15 mouse cellular contexts compared by ENCODE assay signal in the genomic region with DNA sequence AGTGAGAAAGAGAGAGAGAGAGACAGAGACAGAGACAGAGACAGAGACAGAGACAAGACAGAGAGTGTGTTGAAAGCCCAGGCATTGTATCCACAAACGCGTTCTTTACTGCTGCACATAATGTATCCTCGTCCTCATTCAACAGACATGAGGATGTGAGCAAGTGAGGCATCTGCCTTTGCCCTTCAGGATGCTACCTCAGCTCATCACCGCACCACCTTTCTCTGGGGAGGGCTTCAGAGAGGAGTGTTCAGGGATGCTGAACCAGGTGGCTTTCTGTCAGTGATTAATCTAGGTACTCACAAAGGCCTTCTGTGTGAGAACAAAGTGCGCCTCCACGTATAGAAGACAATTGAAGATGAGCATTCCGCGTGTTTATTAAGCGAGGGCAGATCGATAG.
"Had no signal": no experiment of that assay in that cellular context is flagged by ENCODE, and none has a peak within 500 bp of the region (broad histone marks: within the 10 kb centered on the region; RNA-seq: fewer than 3 reads in every experiment).

No protein-coding gene starts in this region.

- H3K9ac ChIP-seq: liver, embryonic 12.5 days; liver, embryonic 14.5 days; lung, embryonic 14.5 days; midbrain, embryonic 13.5 days; midbrain, embryonic 15.5 days; stomach, embryonic 15.5 days had no signal

- H3K27me3 ChIP-seq: liver, embryonic 12.5 days; midbrain, embryonic 13.5 days; midbrain, embryonic 15.5 days; stomach, embryonic 15.5 days had no signal

- H3K4me3 ChIP-seq: liver, embryonic 12.5 days; midbrain, embryonic 13.5 days; midbrain, embryonic 15.5 days; stomach, embryonic 15.5 days had no signal

- H3K9me3 ChIP-seq: liver, embryonic 12.5 days; midbrain, embryonic 13.5 days; midbrain, embryonic 15.5 days; stomach, embryonic 15.5 days had no signal

- DNase-seq: lung, adult 18-20 months; lung, embryonic 14.5 days; lung, postnatal 10 days; lung, postnatal 4 days; right cerebral cortex, postnatal 14 days; thymus, adult 2 months; thymus, postnatal 25 days; thymus, postnatal 4 days had no signal

- H3K27ac ChIP-seq: liver, embryonic 12.5 days; liver, embryonic 14.5 days; midbrain, embryonic 13.5 days; midbrain, embryonic 15.5 days; stomach, embryonic 15.5 days; stomach, postnatal 0 days had no signal

- H3K4me1 ChIP-seq: liver, embryonic 12.5 days; midbrain, embryonic 13.5 days; midbrain, embryonic 15.5 days; stomach, embryonic 15.5 days had no signal

- H3K4me2 ChIP-seq: liver, embryonic 12.5 days; lung, embryonic 14.5 days; midbrain, embryonic 11.5 days; midbrain, embryonic 13.5 days; midbrain, embryonic 15.5 days; stomach, embryonic 15.5 days had no signal

- ATAC-seq: liver, embryonic 12.5 days; midbrain, embryonic 13.5 days; midbrain, embryonic 15.5 days had no signal

- H3K36me3 ChIP-seq: liver, embryonic 12.5 days; midbrain, embryonic 13.5 days; midbrain, embryonic 15.5 days; stomach, embryonic 15.5 days had no signal
